24 mouse cellular contexts compared by ENCODE assay signal in genomic region chr11:7152371-7152770, GRCm38 (mm10). TPM values are rescaled to one million over a fixed set of nuclear protein-coding genes. Genes with fewer than 3 reads are reported as not detected.
"Had no signal": no experiment of that assay in that cellular context is flagged by ENCODE, and none has a peak within 500 bp of the region (broad histone marks: within the 10 kb centered on the region; RNA-seq: fewer than 3 reads in every experiment).

No protein-coding gene starts in this region.

- H3K9ac ChIP-seq: lung, embryonic 15.5 days; midbrain, embryonic 15.5 days; neural tube, embryonic 12.5 days; stomach, embryonic 15.5 days had no signal

- H3K4me3 ChIP-seq: lung, embryonic 15.5 days; megakaryocyte, embryonic 14.5 days; midbrain, embryonic 13.5 days; midbrain, embryonic 15.5 days; neural tube, embryonic 12.5 days; stomach, embryonic 15.5 days had no signal

- ATAC-seq: lung, postnatal 0 days; midbrain, embryonic 13.5 days; midbrain, embryonic 15.5 days had no signal

- H3K4me2 ChIP-seq: lung, embryonic 15.5 days; midbrain, embryonic 11.5 days; midbrain, embryonic 13.5 days; midbrain, embryonic 15.5 days; neural tube, embryonic 12.5 days; stomach, embryonic 15.5 days had no signal

- DNase-seq: lung, adult 2 months; lung, postnatal 14 days; lung, postnatal 36 days; right cerebral cortex, postnatal 14 days; thymus, adult 2 months; thymus, postnatal 25 days; thymus, postnatal 4 days had no signal

- H3K27ac ChIP-seq: lung, embryonic 15.5 days; macrophage; midbrain, embryonic 13.5 days; midbrain, embryonic 15.5 days; neural tube, embryonic 12.5 days; stomach, embryonic 15.5 days; stomach, postnatal 0 days had no signal

- H3K27me3 ChIP-seq: lung, embryonic 15.5 days; megakaryocyte, embryonic 14.5 days; midbrain, embryonic 13.5 days; midbrain, embryonic 15.5 days; neural tube, embryonic 12.5 days; stomach, embryonic 15.5 days had no signal

- H3K36me3 ChIP-seq: lung, embryonic 15.5 days; midbrain, embryonic 15.5 days; neural tube, embryonic 12.5 days; stomach, embryonic 15.5 days had no signal

- H3K9me3 ChIP-seq: lung, embryonic 15.5 days; midbrain, embryonic 13.5 days; midbrain, embryonic 15.5 days; neural tube, embryonic 12.5 days; stomach, embryonic 15.5 days had no signal

- H3K4me1 ChIP-seq: lung, embryonic 15.5 days; megakaryocyte, embryonic 14.5 days; midbrain, embryonic 15.5 days; neural tube, embryonic 12.5 days had no signal

RNA-seq across cellular contexts. Expression of gene Gm11985, which starts 36.0 kb away (rescaled TPM):
- total RNA-seq: megakaryocyte progenitor cell, adult 5-6 weeks; midbrain, postnatal 0 days; monocyte, adult 5-6 weeks; neutrophil, adult 5-6 weeks had no signal
- polyA plus RNA-seq: lung, adult 2 months; lung, embryonic 15.5 days; lung, postnatal 0 days; macrophage; midbrain, embryonic 11.5 days; midbrain, embryonic 13.5 days; midbrain, embryonic 15.5 days; midbrain, postnatal 0 days; neural tube, embryonic 12.5 days; spleen, adult 2 months; stomach, embryonic 15.5 days; stomach, postnatal 0 days; thymus, adult 2 months; urinary bladder, adult 2 months had no signal

RNA-seq across cellular contexts. Expression of gene Igfbp1, which starts 45.2 kb away (rescaled TPM):
- total RNA-seq: megakaryocyte progenitor cell, adult 5-6 weeks; midbrain, postnatal 0 days; monocyte, adult 5-6 weeks; neutrophil, adult 5-6 weeks had no signal
- polyA plus RNA-seq: macrophage; midbrain, embryonic 15.5 days; midbrain, postnatal 0 days; neural tube, embryonic 14.5 days; spleen, adult 2 months; urinary bladder, adult 2 months had no signal
